Mouse (Mus musculus) lung, postnatal 0 days (tissue): ENCODE measurements around the gene Ccdc91.

ENCODE experiments used
- CTCF ChIP-seq: IDR thresholded peaks from 2 replicates; pipeline ENCODE4 v1.5.1; 2016; ENCODE audit warnings: antibody characterized with exemption, mild to moderate bottlenecking
- EP300 ChIP-seq: IDR thresholded peaks from 2 replicates; pipeline ENCODE4 v1.6.1; 2016; ENCODE audit warnings: antibody characterized with exemption, mild to moderate bottlenecking, control low read depth

DNA sequence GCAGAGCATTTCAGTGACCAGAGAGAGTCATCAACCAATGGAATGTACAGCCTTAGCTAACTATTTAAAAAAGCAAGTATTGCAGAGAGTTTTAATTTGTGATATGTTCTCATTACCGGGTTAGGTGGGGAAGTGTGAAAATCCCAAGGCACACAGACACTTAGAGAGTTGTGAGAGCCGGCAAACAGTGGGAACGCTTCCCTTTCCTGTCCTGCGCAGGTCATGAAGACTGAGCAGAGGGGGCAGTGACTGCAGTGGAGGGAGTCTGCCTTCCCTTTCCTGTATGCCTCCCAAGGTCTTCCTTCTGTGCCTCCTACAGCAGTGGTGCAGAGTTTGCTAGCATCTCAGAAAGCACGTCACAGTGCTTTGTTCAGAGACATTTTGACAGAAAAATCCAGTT is 62.6 kb downstream of the Ccdc91 start:
- TF ChIP-seq EP300 (no peak), CTCF (no peak)
